Mouse (Mus musculus) MEL (cell line): ENCODE results near the gene Diaph3. TPM values are rescaled to one million over a fixed set of nuclear protein-coding genes. Genes with fewer than 3 reads are reported as not detected.

Source experiments
- DNase-seq: peaks from one replicate; pipeline ENCODE4 v3.0.0; 2011; ENCODE audit warnings: low read depth, low spot score
- H3K27ac ChIP-seq: 2 replicates; pipeline ENCODE4 v1.5.1; 2012; ENCODE audit warnings: low read depth, mild to moderate bottlenecking, control low read depth, low read length, moderate library complexity; ENCODE audit not compliant: control insufficient read depth
- H3K27me3 ChIP-seq, 2 experiments: fragments of 150-350 bp in 1 of 2; sonication (generic) in 1 of 2; 2 replicates each; pipeline ENCODE4 v1.6.1; 2012; ENCODE audit warnings: low read length in 2 of 2, mild to moderate bottlenecking in 2 of 2, improper control_type of control experiment in 1 of 2, moderate library complexity in 1 of 2; ENCODE audit not compliant: insufficient read depth in 2 of 2, control insufficient read depth in 1 of 2
- H3K36me3 ChIP-seq, 2 experiments: 2 replicates each; pipeline ENCODE4 v1.6.1; 2012 to 2014; ENCODE audit warnings: low read length in 2 of 2, improper control_type of control experiment in 1 of 2, inconsistent platforms in 1 of 2, mild to moderate bottlenecking in 1 of 2; ENCODE audit not compliant: insufficient read depth in 2 of 2, control insufficient read depth in 1 of 2
- H3K4me1 ChIP-seq, 2 experiments: fragments of 150-350 bp in 1 of 2; sonication (generic) in 1 of 2; 2 replicates each; pipeline ENCODE4 v1.6.1; 2012; ENCODE audit warnings: low read length in 2 of 2, improper control_type of control experiment in 1 of 2, mild to moderate bottlenecking in 1 of 2; ENCODE audit not compliant: insufficient read depth in 2 of 2, control insufficient read depth in 1 of 2
- H3K4me3 ChIP-seq, 2 experiments: fragments of 150-350 bp in 1 of 2; sonication (generic) in 1 of 2; 2 replicates each; pipeline ENCODE4 v1.5.1; 2012; ENCODE audit warnings: low read depth in 2 of 2, low read length in 2 of 2, mild to moderate bottlenecking in 2 of 2, moderate library complexity in 2 of 2, control low read depth in 1 of 2, improper control_type of control experiment in 1 of 2; ENCODE audit not compliant: control insufficient read depth in 1 of 2, insufficient read depth in 1 of 2
- H3K79me2 ChIP-seq: 2 replicates; pipeline ENCODE4 v1.6.1; 2012; ENCODE audit warnings: mild to moderate bottlenecking, low read length, moderate library complexity; ENCODE audit not compliant: control insufficient read depth, poor library complexity, insufficient read depth
- H3K9ac ChIP-seq: 2 replicates; pipeline ENCODE4 v1.6.1; 2012; ENCODE audit warnings: low read depth, mild to moderate bottlenecking, control low read depth, low read length, moderate library complexity; ENCODE audit not compliant: control insufficient read depth, poor library complexity, severe bottlenecking
- H3K9me3 ChIP-seq: fragments of 150-350 bp; sonication (generic); replicated peaks from 2 replicates; pipeline ENCODE4 v1.6.1; 2012; ENCODE audit warnings: mild to moderate bottlenecking, low read length, improper control_type of control experiment, moderate library complexity; ENCODE audit not compliant: insufficient read depth
- BHLHE40 ChIP-seq: IDR thresholded peaks from 2 replicates; pipeline ENCODE4 v1.6.1; 2012; ENCODE audit warnings: low read depth, mild to moderate bottlenecking, inconsistent platforms, low read length, improper control_type of control experiment, borderline replicate concordance
- CHD2 ChIP-seq: IDR thresholded peaks from 2 replicates; pipeline ENCODE4 v1.6.1; 2011; ENCODE audit warnings: low read length, improper control_type of control experiment
- CTCF ChIP-seq, 3 experiments: IDR thresholded peaks in 2 of 3; conservative IDR thresholded peaks in 1 of 3; 2 replicates each; pipeline ENCODE4 v1.5.1; 2011 to 2012; ENCODE audit warnings: low read length in 3 of 3, low read depth in 2 of 3, mild to moderate bottlenecking in 2 of 3, improper control_type of control experiment in 1 of 3, inconsistent platforms in 1 of 3, mixed read lengths in 1 of 3, moderate library complexity in 1 of 3; ENCODE audit not compliant: control insufficient read depth in 1 of 3, insufficient read depth in 1 of 3, poor library complexity in 1 of 3, severe bottlenecking in 1 of 3
- E2F4 ChIP-seq: IDR thresholded peaks from 2 replicates; pipeline ENCODE4 v1.6.1; 2011; ENCODE audit warnings: low read depth, low read length, improper control_type of control experiment, borderline replicate concordance
- EP300 ChIP-seq, 2 experiments: IDR thresholded peaks; 2 replicates each; pipeline ENCODE4 v1.6.1; 2011; ENCODE audit warnings: improper control_type of control experiment in 2 of 2, low read length in 2 of 2, low read depth in 1 of 2, mild to moderate bottlenecking in 1 of 2
- ETS1 ChIP-seq: IDR thresholded peaks from 2 replicates; pipeline ENCODE4 v1.6.1; 2012; ENCODE audit warnings: low read depth, mild to moderate bottlenecking, inconsistent platforms, low read length, improper control_type of control experiment, moderate library complexity
- GABPA ChIP-seq: IDR thresholded peaks from 2 replicates; pipeline ENCODE4 v1.6.1; 2012; ENCODE audit warnings: low read depth, mild to moderate bottlenecking, inconsistent platforms, low read length, improper control_type of control experiment, moderate library complexity
- HCFC1 ChIP-seq: IDR thresholded peaks from 2 replicates; pipeline ENCODE4 v1.6.1; 2012; ENCODE audit warnings: low read depth, mild to moderate bottlenecking, inconsistent platforms, low read length, improper control_type of control experiment, moderate library complexity
- JUND ChIP-seq: IDR thresholded peaks from 2 replicates; pipeline ENCODE4 v1.6.1; 2011; ENCODE audit warnings: low read depth, mild to moderate bottlenecking, improper control_type of control experiment, low read length
- MXI1 ChIP-seq: IDR thresholded peaks from 2 replicates; pipeline ENCODE4 v1.6.1; 2011; ENCODE audit warnings: mild to moderate bottlenecking, low read depth, low read length, improper control_type of control experiment
- MYB ChIP-seq: IDR thresholded peaks from 2 replicates; pipeline ENCODE4 v1.6.1; 2011; ENCODE audit warnings: mild to moderate bottlenecking, low read depth, low read length, improper control_type of control experiment
- MYC ChIP-seq: IDR thresholded peaks from 2 replicates; pipeline ENCODE4 v1.6.1; 2011; ENCODE audit warnings: low read depth, mild to moderate bottlenecking, low read length, improper control_type of control experiment, moderate library complexity
- POLR2AphosphoS2 ChIP-seq: IDR thresholded peaks from 2 replicates; pipeline ENCODE4 v1.6.1; 2011; ENCODE audit warnings: low read length, improper control_type of control experiment
- POLR2AphosphoS5 ChIP-seq: IDR thresholded peaks from 2 replicates; pipeline ENCODE4 v1.6.1; 2012; ENCODE audit warnings: low read depth, borderline replicate concordance, mild to moderate bottlenecking, inconsistent platforms, low read length, moderate library complexity, mixed read lengths
- RAD21 ChIP-seq: IDR thresholded peaks from 2 replicates; pipeline ENCODE4 v1.6.1; 2011; ENCODE audit warnings: mild to moderate bottlenecking, low read depth, low read length, improper control_type of control experiment
- RCOR1 ChIP-seq: IDR thresholded peaks from 2 replicates; pipeline ENCODE4 v1.6.1; 2012; ENCODE audit warnings: low read depth, mild to moderate bottlenecking, inconsistent platforms, low read length, improper control_type of control experiment
- SMC3 ChIP-seq: IDR thresholded peaks from 2 replicates; pipeline ENCODE4 v1.6.1; 2011; ENCODE audit warnings: low read depth, low read length, improper control_type of control experiment
- TAL1 ChIP-seq: IDR thresholded peaks from 2 replicates; pipeline ENCODE4 v1.6.1; 2012; ENCODE audit warnings: mild to moderate bottlenecking, inconsistent platforms, low read length, moderate library complexity, mixed read lengths
- TBP ChIP-seq: IDR thresholded peaks from 2 replicates; pipeline ENCODE4 v1.8.0; 2011; ENCODE audit warnings: low read depth, low read length, improper control_type of control experiment
- UBTF ChIP-seq: IDR thresholded peaks from 2 replicates; pipeline ENCODE4 v1.6.1; 2012; ENCODE audit warnings: low read depth, mild to moderate bottlenecking, inconsistent platforms, low read length, improper control_type of control experiment, moderate library complexity, borderline replicate concordance; ENCODE audit not compliant: insufficient read depth
- USF1 ChIP-seq: IDR thresholded peaks from 2 replicates; pipeline ENCODE4 v1.6.1; 2014; ENCODE audit warnings: low read depth, mild to moderate bottlenecking, inconsistent platforms, low read length, improper control_type of control experiment, moderate library complexity
- ZKSCAN1 ChIP-seq: IDR thresholded peaks from 2 replicates; pipeline ENCODE4 v1.6.1; 2012; ENCODE audit warnings: low read depth, mild to moderate bottlenecking, inconsistent platforms, low read length, improper control_type of control experiment, moderate library complexity
- ZMIZ1 ChIP-seq: IDR thresholded peaks from 2 replicates; pipeline ENCODE4 v1.6.1; 2012; ENCODE audit warnings: low read depth, mild to moderate bottlenecking, inconsistent platforms, low read length, improper control_type of control experiment, moderate library complexity
- ZNF384 ChIP-seq: IDR thresholded peaks from 2 replicates; pipeline ENCODE4 v1.6.1; 2012; ENCODE audit warnings: low read depth, mild to moderate bottlenecking, inconsistent platforms, low read length, improper control_type of control experiment
- polyA plus RNA-seq, 2 experiments: library from polyadenylated mRNA; stranded (reverse) in 1 of 2; unstranded in 1 of 2; fragments of >175 nt in 1 of 2; fragments of >200 nt in 1 of 2; gene quantifications; 2 replicates each; pipeline versions ENCODE4 v1.2.1 to v1.2.4; 2012; ENCODE audit warnings: low replicate concordance in 2 of 2, low read depth in 1 of 2; ENCODE audit not compliant: insufficient read length in 2 of 2, insufficient read depth in 1 of 2, missing spikeins in 1 of 2
- total RNA-seq: library from RNA; depleted of rRNA; stranded (reverse); fragments of 300-350 nt; gene quantifications from 2 replicates; pipeline ENCODE4 v1.2.3, GENCODE M21; 2012

Gene Diaph3
- total and polyA plus RNA-seq, 3 experiments: 9.0 to 11.9 TPM; not detected in 1

DNA sequence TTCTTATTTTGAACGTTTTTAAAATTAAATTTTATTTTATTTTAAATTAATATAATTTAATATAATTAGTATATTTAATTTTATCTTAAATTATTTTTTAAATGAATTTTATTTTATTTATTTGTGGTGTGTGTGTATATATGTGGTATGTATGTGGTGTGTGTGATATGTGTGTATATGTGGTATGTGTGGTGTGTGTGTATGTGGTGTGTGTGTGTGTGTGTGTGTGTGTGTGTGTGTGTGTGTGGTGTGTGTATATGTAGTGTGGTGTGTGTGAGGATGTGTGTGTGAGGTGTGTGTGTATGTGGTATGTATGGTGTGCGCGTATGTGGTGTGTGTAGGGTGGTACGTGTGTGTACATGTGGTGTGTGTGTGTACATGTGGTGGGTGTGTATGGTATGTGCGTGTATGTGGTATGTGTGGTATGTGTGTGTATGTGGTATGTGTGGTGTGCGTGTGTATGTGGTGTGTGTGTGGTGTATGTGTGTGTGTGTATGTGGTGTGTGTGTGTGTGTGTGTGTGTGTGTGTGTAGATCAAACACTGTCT lies 505.4 kb downstream of the Diaph3 start:
- H3K9me3 ChIP-seq: no peaks in the 10 kb centered on the region
- H3K79me2 ChIP-seq: no peaks in the 10 kb centered on the region
- TF ChIP-seq MYC (no peak), TBP (no peak), E2F4 (no peak), RAD21 (no peak), RCOR1 (no peak), TAL1 (no peak), MYB (no peak), BHLHE40 (no peak), USF1 (no peak)
- H3K36me3 ChIP-seq: no peaks in the 10 kb centered on the region
- no peaks in the 10 kb centered on the region for H3K27me3 ChIP-seq
- H3K4me3 ChIP-seq: no peak overlapping the region
- no peak overlapping the region for H3K9ac ChIP-seq
- no peak for DNase-seq
- no peaks in the 10 kb centered on the region for H3K4me1 ChIP-seq
- H3K27ac ChIP-seq: no peak overlapping the region

DNA sequence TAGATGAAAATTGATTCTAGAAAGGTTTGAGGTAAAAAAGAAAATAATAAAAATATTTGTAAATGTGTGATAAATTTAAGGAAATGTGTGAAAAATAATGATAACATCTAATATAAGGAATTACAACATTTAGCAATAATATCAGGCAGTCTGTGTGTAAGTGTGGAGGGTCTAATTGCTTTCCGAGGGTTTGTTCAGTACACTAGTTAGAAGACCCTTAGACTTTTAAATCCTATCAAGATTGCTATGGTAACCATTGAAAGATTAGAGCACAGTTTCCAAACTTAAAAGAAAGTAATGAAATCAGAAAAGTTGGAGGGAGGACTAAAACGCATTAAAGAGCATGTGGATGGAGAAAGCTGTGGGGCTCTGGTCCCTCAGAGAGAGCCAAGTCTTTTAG lies 506.0 kb downstream of the Diaph3 start:
- DNase-seq: no peak
- no peaks in the 10 kb centered on the region for H3K36me3 ChIP-seq
- H3K9ac ChIP-seq: no peak overlapping the region
- H3K79me2 ChIP-seq: no peaks in the 10 kb centered on the region
- TF ChIP-seq ZKSCAN1 (no peak), EP300 (IDR thresholded peaks at IDR 0.05; ENCODE audit: low read depth in 1 of 2, low read length in 2 of 2) (no peak), MXI1 (no peak), HCFC1 (no peak), CHD2 (no peak), CTCF (IDR thresholded peaks at IDR 0.05 in 2 of 3, conservative IDR thresholded peaks at IDR 0.05 in 1 of 3; ENCODE audit: control insufficient read depth in 1 of 3, insufficient read depth in 1 of 3, low read depth in 2 of 3, low read length in 3 of 3, poor library complexity in 1 of 3, severe bottlenecking in 1 of 3) (no peak), ZMIZ1 (no peak), POLR2AphosphoS2 (no peak), ZNF384 (no peak), UBTF (no peak), POLR2AphosphoS5 (no peak), JUND (no peak), SMC3 (no peak), ETS1 (no peak), GABPA (no peak), TAL1 (no peak)
- H3K4me1 ChIP-seq: no peaks in the 10 kb centered on the region
- H3K27ac ChIP-seq: no peak overlapping the region
- no peaks in the 10 kb centered on the region for H3K9me3 ChIP-seq
- no peak overlapping the region for H3K4me3 ChIP-seq
- H3K27me3 ChIP-seq: no peaks in the 10 kb centered on the region
